Mouse (Mus musculus) cerebellum, adult 11 months (tissue): ENCODE measurements around the gene Rufy3.
A peak's percentile ranks its signal among the peaks of the same experiment; 100 is the strongest.

Source experiments
- DNase-seq: peaks from one replicate; pipeline ENCODE4 v3.0.0; 2022

The Rufy3 gene

DNA sequence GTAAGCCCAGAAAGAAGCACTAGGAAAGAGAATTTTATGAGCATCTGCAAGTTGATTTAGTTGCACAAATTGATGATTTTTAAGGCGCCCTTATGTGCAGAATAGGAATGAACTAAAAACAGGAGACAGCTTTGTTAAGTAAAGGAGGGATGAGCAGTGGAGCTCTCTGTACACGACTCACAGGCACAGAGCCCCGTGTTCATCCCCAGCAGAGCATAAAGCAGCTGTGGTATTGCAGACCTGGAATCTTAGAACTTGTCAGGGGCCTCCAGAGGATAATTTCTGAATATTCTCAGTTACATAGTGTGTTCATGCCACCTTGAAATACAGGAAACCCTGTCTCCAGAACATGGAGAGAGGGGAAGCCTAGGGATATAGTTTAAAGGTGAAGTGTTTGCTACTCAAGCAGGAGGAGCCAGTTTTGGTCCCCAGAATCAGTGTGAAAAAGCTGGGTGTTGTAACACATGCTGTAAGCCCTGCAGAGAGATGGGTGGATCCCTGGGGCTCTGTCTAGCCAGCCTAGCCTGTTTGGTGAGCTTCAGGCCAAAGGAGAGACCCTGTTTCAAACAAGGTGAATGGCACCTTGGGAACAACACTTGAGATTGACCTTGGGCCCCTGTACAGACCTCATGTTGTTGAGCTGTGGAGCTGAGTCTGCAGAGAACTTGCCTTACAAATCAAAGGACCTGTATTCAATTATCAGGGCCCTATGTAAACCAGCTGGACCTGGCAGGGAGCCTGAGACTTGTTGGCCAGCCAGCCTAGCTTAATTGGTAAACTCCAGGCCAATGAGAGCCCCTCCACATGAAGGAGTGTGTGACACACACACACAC is 10.9 kb downstream of the Rufy3 start:
- no peak for DNase-seq

DNA sequence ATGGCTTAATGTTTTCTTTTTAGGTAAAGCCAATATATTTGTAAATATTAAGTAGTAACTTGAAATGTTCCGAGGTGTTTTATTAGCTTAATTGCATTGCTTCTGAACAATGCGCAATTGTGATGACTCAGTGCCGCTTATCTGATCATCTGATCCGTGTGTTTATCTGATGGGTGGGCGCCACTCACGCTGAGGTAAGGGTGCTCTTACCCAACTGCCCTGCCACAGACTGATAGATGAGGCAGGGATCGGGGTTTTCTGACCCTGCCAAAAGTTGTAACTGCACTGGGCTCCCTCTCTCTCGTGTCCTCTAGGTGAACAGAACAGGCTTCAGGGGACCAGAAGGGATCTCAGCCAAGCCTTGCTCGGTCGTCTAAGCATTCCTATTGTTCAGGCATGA is 15.8 kb downstream of the Rufy3 start:
- no peak for DNase-seq

DNA sequence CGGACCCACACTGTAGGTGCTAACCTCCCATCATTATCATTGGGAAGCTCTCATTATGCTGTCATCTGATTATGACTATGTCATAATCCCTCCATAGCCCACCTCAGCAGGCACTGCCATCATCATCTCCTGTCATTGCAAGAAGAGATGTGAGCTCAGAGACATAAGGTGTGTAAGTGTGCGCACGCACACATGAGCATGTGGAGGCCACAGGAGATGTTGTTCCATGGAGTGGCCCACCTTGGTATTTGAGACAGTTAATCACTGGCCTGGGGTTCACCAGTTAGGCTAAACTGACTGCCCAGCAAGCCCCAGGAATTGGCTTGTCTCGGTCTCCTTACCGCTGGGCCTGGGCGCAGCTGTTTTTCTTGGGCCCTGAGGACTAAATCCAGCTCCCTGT is 16.5 kb downstream of the Rufy3 start:
- no peak for DNase-seq

DNA sequence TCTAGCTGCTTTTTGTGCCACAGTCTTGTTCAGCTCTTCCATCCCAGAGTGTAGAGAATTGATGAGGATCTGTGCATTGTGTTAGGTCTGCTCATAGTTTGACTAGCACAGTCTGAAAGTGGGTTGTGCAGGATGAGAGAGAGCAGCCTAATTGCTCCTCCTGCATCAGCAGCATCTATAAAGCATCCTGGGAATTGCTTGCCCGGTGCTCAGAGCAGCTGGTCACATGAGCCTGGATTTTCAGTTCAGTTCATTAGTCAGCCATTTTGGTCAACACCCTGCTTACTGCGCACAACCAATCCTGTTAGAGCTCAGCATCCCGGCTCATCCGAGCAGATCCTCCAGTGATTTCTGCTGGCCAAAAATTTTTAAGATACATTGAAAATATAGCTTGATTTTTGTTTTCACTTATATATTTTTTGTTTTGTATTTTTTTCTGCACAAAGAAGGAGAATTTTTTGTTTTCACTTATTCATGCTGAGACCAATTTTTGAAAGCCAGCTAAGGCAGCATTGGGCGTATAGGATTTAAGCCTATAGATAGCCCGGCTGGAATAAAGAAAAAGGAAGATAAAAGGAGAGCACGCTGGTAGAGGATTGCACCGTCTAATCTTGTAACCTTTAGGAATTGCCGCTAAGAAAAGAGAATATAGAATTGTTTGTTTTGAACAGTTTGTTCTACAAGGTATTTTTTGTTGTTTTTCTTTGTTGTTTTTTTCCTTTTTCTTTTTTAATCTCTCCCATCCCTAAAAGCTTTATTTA is 18.6 kb downstream of the Rufy3 start:
- peak; percentile 80 for DNase-seq

DNA sequence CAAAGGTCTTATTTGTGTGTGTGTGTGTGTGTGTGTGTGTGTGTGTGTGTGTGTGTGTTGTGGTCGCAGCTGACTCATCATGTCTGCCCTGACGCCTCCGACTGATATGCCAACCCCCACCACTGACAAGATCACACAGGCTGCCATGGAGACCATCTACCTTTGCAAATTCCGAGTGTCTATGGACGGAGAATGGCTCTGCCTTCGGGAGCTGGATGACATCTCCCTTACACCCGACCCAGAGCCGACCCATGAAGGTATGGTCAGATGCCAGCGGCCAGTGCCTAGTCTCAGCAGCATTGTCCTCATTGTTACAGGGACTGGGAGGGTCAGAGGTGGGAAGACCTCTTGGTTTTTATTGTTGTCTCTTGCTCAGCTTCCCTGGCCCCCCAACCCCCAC is 19.2 kb downstream of the Rufy3 start:
- DNase-seq = peak; percentile 47

DNA sequence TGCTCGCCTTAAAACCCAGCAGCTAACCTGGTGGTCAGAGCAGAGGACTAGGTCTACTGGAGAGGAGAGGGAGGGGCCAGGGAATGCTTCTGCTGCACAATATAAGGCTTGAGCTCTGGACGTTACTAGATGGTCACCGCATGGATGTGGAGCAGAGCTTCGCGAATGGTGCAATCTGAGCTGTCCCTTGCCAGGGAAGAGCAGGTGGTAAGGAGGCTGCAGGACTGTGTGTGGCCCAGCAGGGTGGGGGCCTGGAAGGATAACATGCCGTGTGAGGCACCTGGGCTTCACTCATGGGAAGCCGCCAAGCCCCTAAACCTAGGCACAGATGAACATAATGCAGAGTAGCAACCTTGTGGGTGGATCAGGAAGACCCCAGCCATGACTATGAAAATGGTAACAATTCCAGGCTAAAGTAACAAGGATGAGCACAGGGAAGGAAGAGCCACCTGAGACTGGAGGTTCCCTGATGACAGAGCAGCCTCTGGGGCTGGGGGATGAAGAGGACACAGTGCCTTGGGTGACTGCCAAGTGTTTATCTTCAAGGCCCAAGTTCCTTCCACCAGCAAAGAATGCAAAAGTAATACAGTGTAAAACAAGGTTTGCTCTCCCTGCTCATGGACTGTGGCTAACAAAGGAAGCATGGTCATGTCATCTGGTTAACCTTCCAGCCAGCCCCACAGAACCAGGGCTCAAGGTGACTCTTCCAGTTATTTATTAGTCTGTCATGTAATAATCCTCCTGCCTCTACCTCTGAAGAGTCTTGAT is 21.8 kb downstream of the Rufy3 start:
- DNase-seq = peak; percentile 78

DNA sequence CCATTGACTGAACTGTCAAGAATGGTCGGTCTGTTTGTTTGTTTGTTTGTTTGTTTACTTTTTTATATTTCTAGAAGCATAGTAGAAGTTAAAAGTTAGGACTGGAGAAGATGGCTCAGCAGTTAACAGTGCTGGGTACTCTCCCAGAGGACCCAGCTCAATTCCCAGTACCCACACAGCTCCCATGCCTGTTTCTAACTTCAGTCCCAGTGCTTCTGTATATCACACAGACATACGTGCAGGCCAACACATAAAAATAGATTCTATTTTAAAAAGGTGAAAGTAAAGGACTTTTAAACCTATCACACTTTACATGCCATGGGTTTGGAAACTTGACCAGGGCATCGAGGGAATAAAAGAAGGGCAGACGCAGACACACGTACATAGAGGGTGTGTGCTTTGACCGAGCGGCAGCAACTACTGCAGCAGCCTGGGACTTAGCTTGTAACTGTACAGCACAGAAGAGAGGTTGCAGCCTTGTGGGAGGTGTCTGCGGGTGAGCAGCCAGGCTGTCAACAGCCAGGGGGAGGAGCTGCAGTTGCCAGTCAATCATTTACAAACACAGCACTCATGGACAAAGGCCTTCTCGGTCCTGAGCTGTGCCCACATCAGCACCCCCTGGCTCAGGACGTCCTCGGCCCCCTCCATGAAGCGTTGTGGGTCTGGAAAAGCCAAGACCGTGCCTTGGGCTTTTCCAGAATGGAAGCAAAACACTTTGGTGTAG is 22.5 kb downstream of the Rufy3 start:
- no peak for DNase-seq

DNA sequence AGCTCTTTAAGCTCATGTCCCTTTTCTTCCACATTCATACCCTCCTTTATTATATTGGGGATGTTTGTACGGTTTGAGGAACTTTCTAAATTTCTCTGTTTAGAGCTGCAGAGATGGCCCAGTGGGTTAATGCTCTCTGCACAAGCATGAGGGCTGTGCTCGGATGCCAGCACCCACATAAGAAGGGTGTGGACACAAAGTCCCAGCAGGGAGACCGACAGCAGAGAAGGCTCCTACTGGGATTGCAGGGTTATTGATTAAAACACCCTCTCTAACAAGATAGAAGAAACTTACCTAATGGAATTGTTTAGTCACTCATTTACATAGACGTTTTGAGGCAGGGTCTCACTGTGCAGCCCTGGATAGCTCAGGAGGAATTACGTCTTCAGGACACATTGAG is 23.6 kb downstream of the Rufy3 start:
- no peak for DNase-seq

DNA sequence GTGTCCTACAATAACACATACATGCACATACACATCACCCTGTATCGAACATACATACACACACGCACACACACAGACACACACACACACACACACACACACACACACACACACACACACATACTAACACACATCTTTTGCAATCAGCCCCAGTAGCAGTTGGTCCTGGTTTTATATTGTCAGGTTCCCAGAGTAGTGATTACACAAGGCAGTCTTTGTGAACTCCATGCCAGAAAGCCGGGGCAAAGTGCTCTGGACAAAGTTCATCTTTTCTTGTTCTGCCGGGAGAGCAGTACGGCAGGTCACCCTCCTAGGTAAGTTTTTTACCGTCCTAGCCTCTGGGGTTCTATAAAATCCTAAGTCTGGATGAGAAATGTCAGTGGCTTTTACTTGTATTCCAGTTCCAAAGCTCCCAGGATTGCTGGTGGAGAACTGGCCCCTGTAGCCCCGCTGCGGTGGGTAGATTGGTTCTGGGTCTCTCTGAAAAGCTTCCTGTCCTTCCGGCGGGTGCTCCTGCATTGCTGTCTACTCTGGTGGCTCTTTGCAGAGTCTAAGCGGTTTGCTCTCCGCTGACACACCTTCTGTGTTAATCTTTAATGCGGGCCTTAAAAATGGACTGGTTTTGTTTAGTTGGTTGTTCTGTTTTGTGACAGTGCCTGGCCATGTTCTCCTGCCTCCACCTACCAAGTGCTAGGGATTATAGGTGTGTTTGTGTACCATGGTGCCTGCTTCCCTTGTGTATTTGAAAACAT is 28.8 kb downstream of the Rufy3 start:
- DNase-seq = no peak

DNA sequence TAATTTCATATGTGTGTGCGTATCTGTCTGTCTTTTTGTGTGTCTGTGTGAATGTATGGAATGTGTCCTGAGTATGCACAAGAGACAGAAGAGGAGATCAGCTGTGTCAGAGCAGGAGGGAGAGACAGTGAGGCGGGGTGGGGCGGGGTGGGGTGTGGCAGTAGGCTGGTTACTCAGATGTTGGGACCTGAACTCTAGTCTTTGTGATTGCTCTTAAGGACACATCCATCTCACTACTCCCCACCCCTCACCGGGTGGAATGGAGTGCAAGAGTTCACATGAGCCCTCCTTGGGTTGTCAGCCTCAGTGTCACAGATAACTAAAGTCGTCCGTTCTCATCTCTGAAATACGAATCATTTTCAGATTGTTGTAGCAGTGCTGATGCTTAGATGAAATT is 29.3 kb downstream of the Rufy3 start:
- DNase-seq = no peak

DNA sequence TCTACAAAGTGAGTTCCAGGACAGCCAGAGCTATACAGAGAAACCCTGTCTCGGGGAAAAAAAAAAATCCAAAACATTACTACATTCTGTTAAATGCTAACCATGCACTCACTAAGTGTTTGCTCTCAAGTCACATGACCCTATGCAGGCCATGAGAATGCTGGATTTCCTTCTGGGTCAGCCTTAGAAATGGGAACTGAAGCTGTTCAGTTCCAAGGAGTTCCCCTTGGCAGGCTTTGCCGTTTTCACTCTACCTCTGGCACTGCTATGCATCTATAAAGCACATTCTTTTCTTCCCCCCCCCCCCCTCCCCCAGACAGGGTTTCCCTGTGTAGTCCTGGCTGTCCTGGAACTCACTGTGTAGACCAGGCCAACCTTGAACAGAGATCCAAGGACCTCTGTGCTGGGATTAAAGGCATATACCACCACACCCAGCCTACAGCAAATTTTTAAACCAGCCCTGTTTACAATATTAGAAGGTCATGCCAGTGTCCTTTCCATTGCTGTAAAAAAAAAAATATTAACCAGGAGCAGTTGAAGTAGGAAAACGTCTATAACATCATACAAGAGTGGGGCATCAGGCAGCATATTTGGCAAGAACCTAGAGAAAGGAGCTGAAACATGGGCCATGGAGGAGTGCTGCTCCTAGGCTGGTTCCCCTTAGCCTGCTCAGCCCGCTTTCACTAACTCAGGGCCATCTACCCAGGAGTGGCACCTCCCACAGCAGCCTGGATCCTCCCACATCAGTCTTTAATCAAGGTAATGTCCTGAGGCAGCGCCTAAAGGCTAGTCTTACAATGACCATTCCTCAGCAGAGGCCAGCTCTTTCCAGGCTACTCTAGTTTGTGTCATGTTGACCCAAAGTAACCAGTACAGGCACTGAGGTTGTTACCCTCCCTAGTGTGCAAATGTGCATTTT is 31.0 kb downstream of the Rufy3 start:
- DNase-seq = no peak

DNA sequence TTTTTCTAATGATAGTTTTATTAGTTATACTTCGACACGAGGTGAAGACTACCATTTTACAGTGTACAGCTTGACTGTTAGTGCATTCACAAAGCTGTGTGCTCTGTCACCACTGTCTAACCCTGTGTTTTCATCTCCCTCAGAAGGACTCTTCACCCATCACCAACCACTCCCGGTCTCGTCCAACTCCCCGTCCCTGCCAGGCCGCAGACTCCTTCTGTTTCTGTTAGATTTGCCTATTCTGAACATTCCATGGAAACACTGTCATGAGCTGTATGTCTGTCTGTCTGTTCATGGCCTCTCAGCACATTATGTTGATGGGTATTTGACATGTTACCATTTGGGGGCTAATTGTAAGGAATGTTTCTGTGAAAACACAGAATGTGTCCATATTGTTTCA is 34.1 kb downstream of the Rufy3 start:
- no peak for DNase-seq

DNA sequence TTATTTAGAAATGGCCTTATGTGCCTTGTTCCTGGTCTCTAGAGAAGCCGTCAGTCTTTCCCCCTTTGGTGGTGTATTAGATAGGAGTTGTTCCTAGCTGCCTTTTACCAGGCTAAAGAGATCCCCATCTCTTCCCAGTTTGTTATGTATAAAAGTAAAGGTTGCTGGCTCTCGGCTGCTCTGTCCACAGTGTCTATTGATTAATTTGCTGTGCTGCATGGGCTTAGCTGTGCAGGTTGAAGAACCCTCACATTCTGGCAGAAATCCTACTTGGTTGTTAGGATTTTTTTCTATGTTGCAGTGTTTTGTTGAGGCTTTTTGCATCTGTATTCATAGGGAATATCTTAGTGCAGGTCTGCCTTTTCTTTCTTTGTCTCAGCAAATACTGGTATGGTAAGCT is 37.2 kb downstream of the Rufy3 start:
- DNase-seq = no peak

DNA sequence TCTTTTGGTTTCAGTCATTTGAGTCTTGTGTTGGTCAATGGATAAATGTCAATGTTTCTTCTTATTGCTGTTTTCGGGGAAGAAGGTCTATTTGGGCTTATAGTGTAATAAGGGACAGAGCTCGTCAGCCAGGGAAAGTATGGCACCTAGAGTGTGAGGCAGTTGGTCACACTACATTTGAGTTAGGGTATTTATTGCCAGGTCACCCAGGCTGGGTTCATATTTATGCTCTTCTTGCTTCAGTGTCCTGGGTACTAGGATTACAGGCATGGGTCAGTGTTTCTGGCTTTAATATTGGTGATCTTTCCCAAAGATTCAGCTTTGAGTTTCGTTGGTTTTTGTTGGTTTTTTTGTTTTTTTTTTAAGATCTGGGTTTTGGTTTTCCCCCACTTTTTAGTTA is 37.9 kb downstream of the Rufy3 start:
- no peak for DNase-seq

DNA sequence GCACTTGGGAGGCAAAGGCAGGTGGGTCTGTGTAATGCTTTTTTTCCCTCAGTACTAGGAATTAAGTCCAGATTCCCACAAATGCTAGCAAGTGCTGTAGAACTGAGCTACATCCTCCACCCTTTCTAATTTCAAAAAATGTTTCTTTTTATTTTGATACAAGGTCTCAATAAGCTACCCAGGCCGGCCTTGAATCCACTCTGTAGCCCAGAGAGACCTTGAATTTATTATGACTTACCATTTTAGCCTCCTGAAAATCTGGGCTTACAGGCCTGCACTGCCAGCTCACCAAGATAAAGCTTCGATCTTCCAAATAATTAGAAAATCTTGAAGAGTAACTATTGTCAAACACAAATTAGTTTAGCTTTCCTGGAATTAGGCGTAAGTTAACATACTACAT is 39.2 kb downstream of the Rufy3 start:
- no peak for DNase-seq

DNA sequence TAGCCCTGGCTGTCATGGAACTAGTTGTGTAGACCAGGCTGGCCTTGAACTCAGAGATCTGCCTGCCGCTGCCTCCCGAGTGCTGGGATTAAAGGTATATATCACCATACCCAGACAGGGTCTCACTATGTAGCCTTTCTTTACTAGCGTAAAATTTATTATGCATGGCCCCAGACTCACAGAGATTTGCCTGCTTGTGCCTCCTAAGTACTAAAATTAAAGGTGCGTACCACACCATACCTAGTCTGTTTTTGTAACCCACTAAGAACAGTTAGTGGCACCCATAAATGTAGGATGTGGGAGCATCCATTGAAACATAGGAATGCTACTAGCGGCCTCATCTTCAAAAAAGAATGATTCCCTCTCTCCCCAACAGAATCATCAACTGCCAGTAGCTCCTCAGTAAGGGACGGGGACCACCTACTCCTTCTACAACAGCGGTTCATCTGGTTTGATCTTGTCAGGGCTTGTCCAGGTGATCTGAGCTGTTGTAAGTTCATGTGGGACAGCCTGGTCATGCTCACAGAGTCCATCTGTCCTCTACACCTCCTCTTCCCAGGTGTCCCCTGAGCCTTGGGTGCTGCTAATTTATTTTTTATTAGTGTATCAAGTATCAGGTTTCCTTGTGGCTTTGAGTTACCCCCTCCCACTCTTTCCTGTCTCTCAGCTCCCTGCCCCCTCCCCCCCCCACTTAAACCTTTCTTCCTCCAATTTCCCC is 40.0 kb downstream of the Rufy3 start:
- no peak for DNase-seq

DNA sequence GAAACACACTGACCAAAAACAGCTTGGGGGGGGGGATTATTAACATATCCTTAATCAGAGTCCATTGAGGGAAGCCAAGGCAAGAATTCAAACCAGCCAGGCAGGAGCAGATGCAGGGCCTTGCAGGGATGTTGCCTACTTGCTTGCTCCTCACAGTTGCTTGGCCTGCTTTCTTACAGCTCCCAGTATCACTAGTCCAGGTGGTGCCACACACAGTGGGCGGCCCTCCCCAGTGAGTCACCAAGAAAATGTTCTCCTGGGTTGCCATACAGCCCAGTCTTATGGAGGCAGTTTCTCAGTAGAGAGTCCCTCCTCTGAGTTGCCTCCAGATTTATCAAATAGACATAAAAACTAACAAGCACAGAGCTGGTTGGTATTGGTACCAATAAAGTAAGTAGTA is 49.3 kb downstream of the Rufy3 start:
- DNase-seq = no peak

DNA sequence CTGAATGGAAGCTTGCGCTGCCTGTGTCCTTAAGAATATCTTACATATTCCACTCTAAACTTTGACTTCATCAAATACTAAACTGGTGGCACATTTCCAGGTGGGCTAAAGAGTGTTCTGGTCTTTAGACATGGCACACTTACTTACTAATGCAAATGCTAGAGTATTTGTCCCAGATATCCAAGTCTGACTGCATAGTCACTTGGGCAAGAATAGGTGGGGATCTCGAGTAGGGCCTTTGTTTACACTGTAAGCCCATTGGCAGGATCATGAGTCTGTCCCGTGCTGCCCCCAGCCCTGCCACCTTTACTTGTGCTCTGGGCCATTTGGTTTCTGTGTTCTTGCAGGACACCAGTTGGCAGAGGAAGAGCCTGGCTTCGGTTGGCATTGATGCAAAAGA is 52.1 kb downstream of the Rufy3 start:
- DNase-seq = no peak

DNA sequence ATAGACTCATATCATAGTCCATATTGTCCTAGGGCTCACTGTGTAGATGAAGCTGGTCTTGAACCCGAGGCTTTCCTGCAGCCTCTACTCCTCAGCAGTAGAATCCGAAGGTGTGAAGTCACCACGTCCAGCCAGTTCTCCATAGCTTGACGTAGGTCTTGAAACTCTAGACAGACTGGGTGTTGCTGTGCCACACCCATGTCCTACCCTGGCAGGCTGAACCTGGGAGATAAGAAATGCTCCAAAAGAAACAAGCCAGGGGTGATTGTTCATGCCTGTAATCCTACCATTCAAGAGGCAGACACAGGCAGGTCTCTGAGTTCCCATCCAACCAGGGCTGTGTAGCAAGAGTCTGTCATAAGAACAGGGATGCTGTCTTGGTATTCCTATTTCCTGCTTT is 62.7 kb downstream of the Rufy3 start:
- no peak for DNase-seq

DNA sequence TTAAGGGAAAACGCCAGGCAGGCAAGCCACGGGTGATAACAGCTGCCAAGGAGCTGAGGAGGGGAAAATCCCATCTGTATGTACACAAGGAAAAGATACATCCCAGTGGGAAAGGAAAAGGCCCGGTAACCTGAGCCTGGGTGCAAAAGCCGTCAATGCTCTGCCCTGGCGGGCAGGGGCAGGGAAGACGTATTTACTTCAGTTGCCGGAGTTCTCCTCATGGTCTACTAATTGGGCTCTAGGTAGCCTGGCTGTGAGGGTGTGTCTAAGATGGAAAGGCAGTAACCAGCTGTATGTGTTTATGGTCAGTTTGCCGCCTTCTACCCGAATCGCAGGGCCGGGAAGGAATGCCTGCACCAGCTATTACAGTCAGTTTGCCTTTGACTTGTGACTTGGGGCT is 64.3 kb downstream of the Rufy3 start:
- no peak for DNase-seq

DNA sequence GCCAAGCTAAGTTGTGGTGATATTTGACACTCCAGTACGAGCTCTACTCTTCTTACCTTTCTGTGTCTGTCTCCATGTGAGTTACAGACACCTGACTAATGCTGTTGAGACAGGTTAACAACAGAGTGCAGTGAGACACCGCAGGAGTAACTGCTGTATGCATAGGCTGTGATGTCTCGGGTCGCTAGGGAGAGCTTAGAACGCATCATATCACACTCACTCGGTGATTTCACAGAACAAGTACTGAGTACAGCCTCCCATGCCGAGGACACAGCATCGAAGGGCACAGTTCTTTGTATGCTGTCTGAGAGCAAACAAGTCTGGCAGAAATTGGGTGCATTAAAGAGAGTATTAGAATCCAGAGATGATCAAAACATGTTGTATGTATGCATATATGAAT is 65.1 kb downstream of the Rufy3 start:
- no peak for DNase-seq
